Mouse (Mus musculus) E14TG2a.4 (cell line): ENCODE results near the gene Zfp524.

Experiments used
- CTCF ChIP-seq: conservative IDR thresholded peaks from 2 replicates; pipeline ENCODE4 v1.5.1; 2014; ENCODE audit warnings: low read length
- POU5F1 ChIP-seq: IDR thresholded peaks from 2 replicates; pipeline ENCODE4 v1.6.1; 2014; ENCODE audit warnings: low read length, borderline replicate concordance

GRCm38 (mm10) chr7:5038940-5039339, 24.7 kb downstream of the Zfp524 start:
- no peak for TF ChIP-seq CTCF
- no peak for TF ChIP-seq POU5F1
